30 mouse cellular contexts compared by ENCODE assay signal in genomic region chr8:113723873-113724538, GRCm38 (mm10).
DNase-seq lines count a peak whose midpoint lies in the region; ATAC-seq and TF ChIP-seq lines count a peak whose summit lies in the region.
"Had no signal": no experiment of that assay in that cellular context is flagged by ENCODE, and none has a peak within 500 bp of the region (broad histone marks: within the 10 kb centered on the region; RNA-seq: fewer than 3 reads in every experiment).

No protein-coding gene starts in this region.

- H3K9ac ChIP-seq in lung, embryonic 15.5 days, result no peak overlapping the region
- no peak overlapping the region for H3K9ac ChIP-seq in embryonic facial prominence, embryonic 14.5 days (ENCODE audit: low read depth, low read length)
- H3K9ac ChIP-seq: forebrain, postnatal 0 days; heart, embryonic 13.5 days; limb, embryonic 12.5 days; liver, embryonic 15.5 days; neural tube, embryonic 12.5 days had no signal

- no peaks in the 10 kb centered on the region for H3K27me3 ChIP-seq in lung, embryonic 15.5 days
- H3K27me3 ChIP-seq in embryonic facial prominence, embryonic 14.5 days (replicated peaks; ENCODE audit: control insufficient read depth, insufficient read depth, low read length), result no peaks in the 10 kb centered on the region; the same call in 1 of the 2 replicates
- no peaks in the 10 kb centered on the region for H3K27me3 ChIP-seq in kidney, adult 2 months (replicated peaks; ENCODE audit: control insufficient read depth, insufficient read depth, low read length)
- H3K27me3 ChIP-seq: heart, embryonic 13.5 days; liver, embryonic 15.5 days; neural tube, embryonic 12.5 days had no signal

- no peaks in the 10 kb centered on the region for H3K9me3 ChIP-seq in lung, embryonic 15.5 days
- H3K9me3 ChIP-seq in embryonic facial prominence, embryonic 14.5 days (ENCODE audit: control insufficient read depth, low read length), result no peaks in the 10 kb centered on the region
- H3K9me3 ChIP-seq: heart, embryonic 13.5 days; hindbrain, embryonic 10.5 days; limb, embryonic 12.5 days; liver, embryonic 15.5 days; neural tube, embryonic 12.5 days had no signal

- WGBS in lung, embryonic 15.5 days, result 26% methylated on average over 5 of the region's 5 CpGs
- WGBS in embryonic facial prominence, embryonic 14.5 days, result 27% methylated on average over 5 of the region's 5 CpGs
- 48% methylated on average over 5 of the region's 5 CpGs for WGBS in kidney, adult 2 months

- no peak overlapping the region for H3K27ac ChIP-seq in lung, embryonic 15.5 days
- no peak overlapping the region for H3K27ac ChIP-seq in embryonic facial prominence, embryonic 14.5 days (replicated peaks; ENCODE audit: low read depth, low read length)
- no peak overlapping the region for H3K27ac ChIP-seq in kidney, adult 2 months (ENCODE audit: insufficient read depth, low read depth, low read length)
- H3K27ac ChIP-seq: heart, embryonic 13.5 days; hindbrain, embryonic 10.5 days; layer of hippocampus, adult 2 months; left cerebral cortex, adult 2 months; limb, embryonic 12.5 days; liver, embryonic 15.5 days; neural tube, embryonic 12.5 days; stomach, postnatal 0 days had no signal

- peak; percentile 55; the same call in 1 of the 2 replicates for ATAC-seq in lung, embryonic 15.5 days (ENCODE audit: borderline replicate concordance, extremely low read depth, low FRiP score, low TSS enrichment)
- peak; percentile 30; the same call in 1 of the 2 replicates for ATAC-seq in embryonic facial prominence, embryonic 14.5 days (ENCODE audit: low read depth)
- ATAC-seq: forebrain, postnatal 0 days; hindbrain, embryonic 16.5 days had no signal

- H3K36me3 ChIP-seq in lung, embryonic 15.5 days, result no peaks in the 10 kb centered on the region
- no peaks in the 10 kb centered on the region for H3K36me3 ChIP-seq in embryonic facial prominence, embryonic 14.5 days (ENCODE audit: control insufficient read depth, insufficient read depth, low read length)
- H3K36me3 ChIP-seq in kidney, adult 2 months (ENCODE audit: control insufficient read depth, insufficient read depth, low read length), result no peaks in the 10 kb centered on the region
- H3K36me3 ChIP-seq: G1E; heart, embryonic 13.5 days; hindbrain, embryonic 10.5 days; limb, embryonic 12.5 days; liver, embryonic 15.5 days; neural tube, embryonic 12.5 days had no signal

- H3K4me3 ChIP-seq in lung, embryonic 15.5 days, result no peak overlapping the region
- H3K4me3 ChIP-seq in embryonic facial prominence, embryonic 14.5 days (ENCODE audit: low read depth, low read length), result no peak overlapping the region
- H3K4me3 ChIP-seq in kidney, adult 2 months (ENCODE audit: insufficient read depth, low read depth, low read length), result no peak overlapping the region
- H3K4me3 ChIP-seq: heart, embryonic 13.5 days; hindbrain, embryonic 10.5 days; layer of hippocampus, adult 2 months; left cerebral cortex, adult 2 months; limb, embryonic 12.5 days; liver, embryonic 15.5 days; myocyte; neural tube, embryonic 12.5 days had no signal

- DNase-seq in embryo, embryonic 10.5 days (ENCODE audit: low spot score), result peak; percentile 6
- no peak for DNase-seq in embryo, embryonic 9.5 days (ENCODE audit: extremely low spot score)
- DNase-seq in lung, adult 18-20 months, result no peak
- DNase-seq in 416B (ENCODE audit: low read depth), result peak; percentile 2
- peak; percentile 62 for DNase-seq in embryonic facial prominence, embryonic 14.5 days (ENCODE audit: low spot score)
- no peak for DNase-seq in kidney, adult 2 months
- no peak for DNase-seq in yolk sac, embryonic 10.5 days (ENCODE audit: low spot score)
- DNase-seq: adrenal gland, postnatal 25 days; cerebellum, adult 2 months; cerebellum, postnatal 14 days; forebrain, postnatal 0 days; heart, postnatal 10 days; kidney, adult 18-20 months; kidney, postnatal 36 days; lung, postnatal 4 days; right cerebral cortex, postnatal 4 days; thymus, adult 18-20 months; thymus, postnatal 25 days had no signal

- H3K4me2 ChIP-seq in lung, embryonic 15.5 days, result no peak overlapping the region
- no peak overlapping the region for H3K4me2 ChIP-seq in embryonic facial prominence, embryonic 14.5 days (ENCODE audit: low read depth, low read length)
- H3K4me2 ChIP-seq: heart, embryonic 13.5 days; limb, embryonic 12.5 days; liver, embryonic 15.5 days; neural tube, embryonic 12.5 days had no signal

- H3K4me1 ChIP-seq in lung, embryonic 15.5 days, result peaks cover 15% of the 10 kb centered on the region
- peaks cover 20% of the 10 kb centered on the region; the same call in 1 of the 2 replicates for H3K4me1 ChIP-seq in embryonic facial prominence, embryonic 14.5 days (ENCODE audit: control insufficient read depth, insufficient read depth, low read length)
- H3K4me1 ChIP-seq in kidney, adult 2 months (ENCODE audit: control insufficient read depth, insufficient read depth, low read length), result no peaks in the 10 kb centered on the region
- H3K4me1 ChIP-seq: liver, embryonic 15.5 days; neural tube, embryonic 12.5 days had no signal

- TF ChIP-seq CTCF in kidney, adult 2 months (conservative IDR thresholded peaks at IDR 0.05; ENCODE audit: insufficient read depth, insufficient read length, low read depth, low read length), result no peak

- no peak for TF ChIP-seq POLR2A in kidney, adult 2 months (IDR thresholded peaks at IDR 0.05; ENCODE audit: low read depth, low read length)

Comparison
In these comparisons a context has a peak if more than half of its experiments do, and no peak if none do; other contexts are left out.
1. DNase-seq: peak in embryo, embryonic 10.5 days (single experiment), 416B (single experiment) and embryonic facial prominence, embryonic 14.5 days (single experiment); none in embryo, embryonic 9.5 days (single experiment), lung, adult 18-20 months (0 of 2), kidney, adult 2 months (single experiment) and yolk sac, embryonic 10.5 days (single experiment).